Mouse (Mus musculus) spleen, postnatal 10 days (tissue): Measurements from ENCODE around the gene Txnrd1.

Source experiments
- DNase-seq, 2 experiments: peaks; one replicate each; pipeline ENCODE4 v3.0.0; 2021 to 2022; ENCODE audit warnings: low spot score in 2 of 2

Txnrd1 gene

DNA sequence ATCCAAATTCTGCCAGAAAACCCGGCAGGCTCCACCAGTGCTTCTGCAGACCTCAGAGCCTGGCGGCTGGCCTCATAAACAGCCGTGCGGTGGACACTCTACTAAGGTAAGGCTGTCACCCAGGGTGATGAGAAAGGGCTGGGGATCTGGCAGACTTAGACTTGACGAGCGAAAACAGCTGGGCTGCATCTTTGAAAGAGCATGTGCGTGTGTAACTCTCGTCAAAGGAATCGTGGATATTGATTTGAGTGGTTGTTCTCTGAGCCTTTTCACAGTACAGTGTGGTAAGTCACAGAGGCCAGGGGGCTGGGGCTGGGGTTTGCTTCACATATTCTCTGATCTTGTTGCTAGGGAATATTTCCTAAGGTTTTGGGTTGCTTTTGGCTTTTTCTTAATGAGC, at the start of gene Txnrd1:
TSS of gene Txnrd1 (plus strand) at position 26 of the 400 bp plus-strand sequence.
- no peak for DNase-seq

GRCm38 (mm10) chr10:82789181-82789580, 44.6 kb upstream of the Txnrd1 start:
- DNase-seq: no peak

DNA sequence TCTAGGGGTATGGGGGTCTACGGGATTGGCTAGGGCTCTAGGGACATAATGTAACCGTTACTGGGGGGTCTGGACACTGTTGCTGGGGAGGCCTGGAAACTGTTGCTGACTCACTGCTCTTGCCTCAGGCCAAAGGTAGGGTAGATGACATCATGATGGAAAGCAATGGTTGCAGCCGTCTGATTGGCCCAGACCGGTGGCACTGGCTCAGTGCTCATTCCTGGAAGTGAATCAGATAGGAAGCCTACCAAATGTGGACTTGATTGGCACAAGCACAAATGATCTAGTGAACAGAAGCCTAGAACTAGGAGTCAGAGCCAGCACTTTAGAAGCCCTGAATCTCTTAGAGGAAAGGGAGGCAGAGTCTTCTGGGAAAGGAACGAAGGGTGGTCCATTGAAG, 43.2 kb upstream of the Txnrd1 start:
- DNase-seq: no peak

DNA sequence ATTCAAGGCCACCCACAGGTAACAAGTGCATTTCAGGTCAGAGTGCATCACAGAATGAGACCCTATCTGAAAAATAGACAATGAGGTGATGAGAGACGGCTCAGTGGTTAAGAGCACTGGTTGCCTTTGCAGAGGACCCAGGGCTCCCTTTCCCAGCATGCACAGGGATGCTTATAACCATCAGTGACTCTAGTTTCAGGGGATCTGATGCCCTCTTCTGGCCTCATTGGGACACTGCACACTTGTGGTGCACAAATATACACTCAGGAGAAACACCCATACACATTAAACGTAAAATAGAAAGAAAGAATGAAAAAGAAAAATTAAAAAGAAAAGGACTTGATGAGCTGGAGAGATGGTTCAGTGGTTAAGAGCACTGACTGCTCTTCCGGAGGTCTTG, 42.0 kb upstream of the Txnrd1 start:
- no peak for DNase-seq

DNA sequence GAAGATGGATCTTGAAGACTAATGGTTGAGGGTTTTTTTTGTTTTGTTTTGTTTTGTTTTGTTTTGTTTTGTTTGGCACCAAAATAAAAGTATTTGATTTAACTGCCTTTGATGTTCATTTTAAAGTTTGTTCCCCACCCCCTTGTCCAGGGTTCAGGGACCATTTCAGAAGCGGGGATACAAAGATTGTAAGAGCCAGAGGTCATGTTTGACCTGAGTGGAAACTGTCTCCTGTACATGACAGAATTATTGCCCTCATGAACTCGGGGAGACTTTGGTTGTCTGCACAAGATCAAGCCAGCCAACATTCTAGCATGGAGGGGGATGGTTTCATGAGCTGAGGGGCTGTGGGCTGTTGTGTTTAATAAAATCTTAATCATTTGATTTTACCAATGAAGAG, 41.4 kb upstream of the Txnrd1 start:
- no peak for DNase-seq

- DNase-seq: no peak
Observed at GRCm38 (mm10) chr10:82795071-82795731, 38.5 kb upstream of the Txnrd1 start.

DNA sequence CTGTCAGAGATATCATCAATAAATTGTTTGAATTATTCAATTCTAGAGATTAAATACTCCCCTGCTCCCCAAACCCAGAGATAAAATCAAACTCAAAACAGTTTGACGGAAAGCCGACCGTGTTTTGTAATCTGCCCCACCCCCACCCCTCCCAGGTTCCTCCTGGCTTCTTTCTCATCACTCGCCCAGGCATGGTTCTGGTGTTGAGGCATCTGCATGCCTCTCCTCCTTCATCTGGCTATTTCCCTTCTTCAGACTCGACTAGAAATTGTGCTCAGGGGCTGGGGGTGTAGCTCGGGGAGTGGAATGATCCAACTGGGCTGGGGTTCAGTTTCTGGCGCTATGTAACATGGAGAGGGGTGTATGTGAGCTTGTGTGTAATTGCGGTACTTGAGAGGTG, 38.0 kb upstream of the Txnrd1 start:
- DNase-seq: no peak

DNA sequence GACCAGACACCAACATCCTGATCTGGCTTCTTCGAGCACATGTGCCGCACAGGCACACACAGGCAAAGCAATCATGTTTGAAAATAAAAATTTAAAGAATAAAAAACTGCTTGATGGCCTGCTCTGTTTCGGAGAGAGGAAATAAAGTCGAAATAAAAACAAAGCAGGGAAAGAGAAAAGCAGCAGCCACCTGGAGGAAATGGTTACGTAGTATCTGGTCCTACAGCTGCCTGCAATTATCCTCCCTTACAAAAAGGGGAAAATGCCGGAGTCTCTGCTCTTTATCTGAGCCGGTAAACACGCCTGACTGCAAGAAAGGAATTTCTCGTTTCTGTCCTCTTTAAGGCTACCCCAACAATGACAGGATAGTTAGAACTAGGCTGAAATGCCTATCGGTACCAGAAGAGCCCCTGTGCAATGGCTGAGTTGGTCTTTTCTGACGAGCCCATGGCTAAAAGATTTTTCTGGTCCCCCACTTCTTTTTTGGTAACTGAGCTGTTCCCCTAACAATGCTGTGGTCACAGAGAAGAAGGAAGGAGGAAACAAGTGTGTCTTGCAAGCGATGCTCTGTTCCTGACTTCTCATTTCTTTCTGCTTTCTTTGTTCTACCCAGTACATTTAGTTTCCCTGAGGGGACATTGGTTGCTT, 37.2 kb upstream of the Txnrd1 start:
- DNase-seq: no peak

- DNase-seq: no peak
Observed at GRCm38 (mm10) chr10:82797119-82797491, 36.6 kb upstream of the Txnrd1 start.

DNA sequence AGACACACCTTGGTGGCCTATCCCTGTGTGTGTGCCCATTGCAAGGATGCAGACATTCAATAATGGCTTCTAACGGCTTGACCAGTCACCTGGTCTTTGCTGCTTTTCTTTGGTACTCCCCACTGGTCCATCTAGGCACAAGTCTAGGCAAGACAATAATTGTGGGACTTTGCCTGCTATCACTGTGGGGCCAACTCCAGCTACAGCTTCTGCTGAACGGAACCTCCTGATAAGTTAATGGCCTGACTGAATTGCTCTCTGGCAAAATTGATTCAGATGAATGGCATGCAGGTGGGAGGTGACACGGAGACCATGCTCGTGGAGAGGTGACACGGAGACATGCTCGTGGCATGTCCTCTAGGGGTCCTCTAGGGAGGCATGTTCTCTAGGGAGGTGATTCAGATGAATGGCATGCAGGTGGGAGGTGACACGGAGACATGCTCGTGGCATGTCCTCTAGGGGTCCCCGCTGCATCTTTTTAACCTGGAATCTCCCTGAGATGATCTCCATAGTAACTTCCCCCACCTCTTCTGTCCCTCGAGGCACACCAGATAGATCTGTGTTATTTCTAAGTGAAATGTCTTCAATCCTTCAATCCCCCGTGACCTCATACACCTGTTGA, 35.3 kb upstream of the Txnrd1 start:
- DNase-seq: no peak

- no peak for DNase-seq
Observed at GRCm38 (mm10) chr10:82800094-82800493, 33.7 kb upstream of the Txnrd1 start.

- DNase-seq: no peak
Observed at GRCm38 (mm10) chr10:82804396-82804795, 29.4 kb upstream of the Txnrd1 start.

DNA sequence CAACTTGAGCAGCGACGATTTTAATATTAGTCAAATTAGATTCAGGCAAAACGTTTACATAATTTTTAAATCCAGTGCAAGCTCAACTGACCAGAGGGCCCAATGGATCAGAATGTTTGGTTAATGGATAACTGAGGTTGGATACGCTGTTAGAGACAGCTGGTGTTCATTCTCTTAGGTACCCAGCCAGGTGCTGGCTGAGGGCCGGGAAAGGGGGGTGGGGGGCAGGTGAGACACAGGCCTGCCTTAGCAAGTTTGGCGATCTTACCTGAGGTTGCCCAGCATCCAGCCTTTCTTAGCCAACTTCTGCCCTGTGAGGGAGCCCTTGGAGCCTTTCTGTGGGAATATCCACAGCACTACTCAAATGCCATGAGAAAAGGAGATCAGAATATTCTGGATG, 28.6 kb upstream of the Txnrd1 start:
- no peak for DNase-seq

GRCm38 (mm10) chr10:82806414-82806813, 27.3 kb upstream of the Txnrd1 start:
- no peak for DNase-seq

GRCm38 (mm10) chr10:82807238-82807637, 26.5 kb upstream of the Txnrd1 start:
- DNase-seq: no peak

- no peak for DNase-seq
Observed at GRCm38 (mm10) chr10:82808155-82808554, 25.6 kb upstream of the Txnrd1 start.

- DNase-seq: no peak
Observed at GRCm38 (mm10) chr10:82808891-82809290, 24.9 kb upstream of the Txnrd1 start.

DNA sequence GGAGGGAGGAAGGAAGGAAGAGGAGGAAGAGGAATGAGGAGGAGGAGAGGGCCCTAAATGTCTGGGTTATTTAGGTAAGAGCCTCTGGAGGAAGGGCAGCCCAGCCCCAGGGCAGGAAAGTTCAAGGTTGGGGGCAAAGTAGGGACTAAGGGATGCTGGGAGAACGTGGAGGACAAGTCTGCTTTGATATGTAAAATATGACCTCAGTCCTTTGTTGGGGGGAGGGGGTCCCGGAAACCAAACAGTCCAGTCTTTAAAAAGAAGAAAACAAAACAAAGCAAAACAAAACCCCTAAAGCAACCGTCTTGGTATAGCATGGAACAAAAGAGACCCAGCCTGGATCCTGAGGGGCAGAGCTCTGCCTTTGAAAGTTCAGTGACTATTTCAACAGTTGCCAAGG, 24.4 kb upstream of the Txnrd1 start:
- DNase-seq: no peak

GRCm38 (mm10) chr10:82811855-82812431, 21.8 kb upstream of the Txnrd1 start:
- DNase-seq: peak; percentile 73 to 85

DNA sequence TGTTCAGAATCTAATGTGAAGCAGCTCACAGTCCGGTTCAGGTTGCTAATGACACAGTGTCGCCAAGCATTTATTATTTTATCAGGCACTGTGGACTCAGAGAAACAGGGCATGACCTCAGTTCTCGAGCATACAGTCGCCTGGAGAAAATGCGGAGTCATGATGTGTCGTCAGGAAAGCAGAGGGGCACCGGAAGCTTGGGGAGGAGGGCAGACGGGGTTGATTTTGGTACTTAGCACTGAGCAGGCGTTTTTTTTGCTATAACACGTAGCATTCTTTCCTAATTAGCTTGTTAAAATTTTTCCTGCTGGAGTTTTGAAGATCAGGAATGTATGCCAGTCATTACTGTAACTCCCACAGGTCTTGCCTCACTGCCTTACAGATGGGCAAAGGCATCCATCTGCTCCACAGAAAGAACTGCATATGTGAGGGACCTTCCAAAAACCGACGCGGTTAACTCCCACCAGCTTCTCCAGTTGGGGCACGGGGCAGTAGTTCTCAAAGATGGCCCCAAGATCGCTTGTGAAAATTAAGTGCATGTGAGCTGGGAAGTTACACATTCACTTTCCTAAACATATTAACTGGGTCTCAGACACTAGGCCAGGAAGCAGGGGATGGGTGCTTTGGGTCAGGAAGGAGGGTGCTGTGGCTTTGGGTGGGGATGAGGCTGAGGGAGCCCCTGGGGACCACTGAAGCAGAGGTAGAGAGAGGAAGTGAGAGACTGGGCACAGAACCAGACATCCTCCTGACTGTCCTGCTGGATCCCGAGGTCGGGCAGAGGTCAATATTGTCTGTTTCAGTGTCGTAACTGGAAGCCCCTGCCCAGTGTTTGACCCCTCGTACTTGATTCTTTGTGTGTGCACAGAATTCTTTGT, 19.4 kb upstream of the Txnrd1 start:
- DNase-seq: peak in 1 of 2 experiments; percentile 66

DNA sequence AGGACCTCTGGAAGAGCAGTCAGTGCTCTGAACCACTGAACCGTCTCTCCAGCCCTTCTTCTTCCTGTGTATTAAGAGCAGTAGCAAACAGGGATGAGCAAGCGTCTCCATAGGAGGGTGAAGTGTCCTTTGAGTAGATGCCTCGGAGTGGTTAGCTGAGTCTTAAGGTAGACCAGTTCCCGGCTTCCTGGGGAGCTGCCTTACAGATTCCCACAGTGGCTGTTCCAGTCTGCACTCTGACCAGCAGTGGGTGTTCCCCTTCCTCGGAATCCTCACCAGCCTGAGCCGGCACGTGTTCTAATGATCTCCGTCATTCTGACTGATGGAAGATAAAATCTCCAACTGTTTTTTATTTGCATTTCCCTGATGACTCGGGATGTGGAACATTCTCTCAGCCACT, 17.3 kb upstream of the Txnrd1 start:
- DNase-seq: no peak

GRCm38 (mm10) chr10:82817514-82817913, 16.2 kb upstream of the Txnrd1 start:
- DNase-seq: no peak
